Mouse (Mus musculus): ENCODE results near the gene Sync.

Gene Sync

GRCm38 (mm10) chr4:129287472-129287981 is at the start of gene Sync:
Sync (plus strand) TSS chr4:129287617.
- no peak for DNase-seq

GRCm38 (mm10) chr4:129237843-129238441 is 49.5 kb upstream of the Sync start:
- no peak for DNase-seq

- no peak for DNase-seq
These were observed 48.8 kb upstream of the Sync start for GRCm38 (mm10) chr4:129238579-129239016.

- DNase-seq = no peak
These were observed 48.3 kb upstream of the Sync start for GRCm38 (mm10) chr4:129239075-129239474.

GRCm38 (mm10) chr4:129241898-129242297 is 45.5 kb upstream of the Sync start:
- DNase-seq = no peak

GRCm38 (mm10) chr4:129242327-129242726 is 45.1 kb upstream of the Sync start:
- DNase-seq = no peak

GRCm38 (mm10) chr4:129242761-129243160 is 44.7 kb upstream of the Sync start:
- no peak for DNase-seq

GRCm38 (mm10) chr4:129244802-129245201 is 42.6 kb upstream of the Sync start:
- no peak for DNase-seq

GRCm38 (mm10) chr4:129246360-129247301 is 40.8 kb upstream of the Sync start:
- DNase-seq = no peak

GRCm38 (mm10) chr4:129247381-129248242 is 39.8 kb upstream of the Sync start:
- DNase-seq = no peak

GRCm38 (mm10) chr4:129248243-129248767 is 39.1 kb upstream of the Sync start:
- DNase-seq = no peak

- no peak for DNase-seq
These were observed 38.1 kb upstream of the Sync start for GRCm38 (mm10) chr4:129249288-129249687.

GRCm38 (mm10) chr4:129250759-129251481 is 36.5 kb upstream of the Sync start:
- no peak for DNase-seq

GRCm38 (mm10) chr4:129251482-129252125 is 35.8 kb upstream of the Sync start:
- no peak for DNase-seq

GRCm38 (mm10) chr4:129252492-129252891 is 34.9 kb upstream of the Sync start:
- DNase-seq = no peak

GRCm38 (mm10) chr4:129254571-129254970 is 32.8 kb upstream of the Sync start:
- DNase-seq = no peak

GRCm38 (mm10) chr4:129256450-129257380 is 30.7 kb upstream of the Sync start:
- no peak for DNase-seq

GRCm38 (mm10) chr4:129259101-129259500 is 28.3 kb upstream of the Sync start:
- no peak for DNase-seq

GRCm38 (mm10) chr4:129260678-129261077 is 26.7 kb upstream of the Sync start:
- no peak for DNase-seq

- DNase-seq = no peak
These were observed 26.2 kb upstream of the Sync start, which contains the start of gene C77080 for GRCm38 (mm10) chr4:129261196-129261595. C77080 (minus strand) TSS chr4:129261404.
